Mouse (Mus musculus) monocyte, adult 2 months (primary cell): ENCODE measurements around the gene Slc4a2.

Experiments used
- DNase-seq, 2 experiments: peaks; one replicate each; pipeline ENCODE4 v3.0.0; 2022; ENCODE audit warnings: low spot score in 2 of 2, low read depth in 1 of 2

Slc4a2 gene

DNA sequence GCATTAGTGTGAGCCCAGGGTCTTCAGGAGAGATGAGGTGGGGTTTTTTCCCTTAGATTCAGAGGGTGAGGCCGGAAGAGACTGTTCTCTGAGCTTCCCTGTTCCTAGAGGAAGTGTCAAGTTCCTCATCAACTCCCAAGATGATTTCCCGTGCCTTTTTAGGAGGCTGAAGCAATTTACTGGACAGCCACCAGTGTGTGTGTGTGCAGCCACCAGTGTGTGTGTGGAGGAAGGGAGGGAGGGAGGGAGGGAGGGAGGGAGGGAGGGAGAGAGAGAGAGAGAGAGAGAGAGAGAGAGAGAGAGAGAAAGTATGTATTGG is 30.3 kb downstream of the Slc4a2 start:
- no peak for DNase-seq

DNA sequence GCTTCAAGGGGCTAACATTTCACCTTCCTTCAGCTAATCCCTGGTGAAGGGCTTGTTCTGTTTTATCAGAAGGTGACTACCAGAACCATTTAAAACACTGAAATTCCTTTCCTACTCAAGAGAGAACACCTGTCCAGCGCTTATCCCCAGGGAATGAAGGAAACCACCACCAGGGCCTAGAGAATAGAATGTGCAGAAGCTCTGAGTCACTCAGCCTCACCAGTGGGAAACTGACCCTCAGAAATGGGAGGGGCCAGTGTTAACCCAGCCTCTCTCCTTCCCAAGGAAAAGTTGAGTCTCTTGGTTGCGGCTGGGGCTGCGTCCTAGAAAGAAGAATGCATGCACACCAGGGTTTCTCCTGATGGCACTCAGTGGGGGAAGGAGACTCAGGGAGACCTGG is 31.4 kb downstream of the Slc4a2 start:
- DNase-seq: no peak

DNA sequence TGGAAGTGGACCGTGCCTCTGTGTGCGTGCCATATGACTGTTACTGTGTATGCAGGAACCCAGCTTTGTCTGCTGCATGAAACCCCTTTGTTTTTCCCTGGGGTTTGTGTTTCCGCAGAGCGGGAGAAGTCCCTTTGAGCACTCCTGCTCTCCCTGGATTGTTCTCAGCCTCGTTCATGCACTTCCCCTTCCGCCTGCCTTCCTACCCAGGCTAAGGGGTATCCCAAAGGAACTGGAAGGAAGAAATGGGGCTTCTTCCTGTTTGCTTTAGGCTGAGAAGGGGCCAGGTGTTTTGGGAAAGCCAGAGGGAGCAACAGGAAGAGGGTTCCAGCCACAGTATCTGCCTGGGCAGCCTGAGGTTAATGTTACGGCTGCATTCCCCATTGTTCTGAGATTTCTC is 32.0 kb downstream of the Slc4a2 start:
- no peak for DNase-seq

DNA sequence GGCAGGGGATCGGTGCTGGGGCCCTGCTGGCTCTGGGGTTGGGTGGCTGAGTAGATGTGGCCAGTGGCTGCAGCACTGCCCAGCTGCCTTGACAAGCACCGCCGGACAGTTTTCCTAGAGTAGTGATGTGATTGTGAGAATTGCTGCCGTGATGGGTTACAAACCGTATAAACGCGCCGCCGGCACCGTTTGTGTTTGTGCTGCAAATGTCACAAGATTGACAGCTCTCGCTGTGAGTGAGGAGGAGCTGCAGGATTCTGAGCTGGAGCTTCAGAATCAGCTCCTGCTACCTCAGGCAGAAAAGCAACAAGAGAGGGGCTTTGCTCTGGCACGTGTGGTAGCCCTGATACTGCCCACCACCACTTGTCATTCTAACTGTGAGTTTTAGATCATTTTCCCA is 43.1 kb downstream of the Slc4a2 start:
- DNase-seq: no peak

DNA sequence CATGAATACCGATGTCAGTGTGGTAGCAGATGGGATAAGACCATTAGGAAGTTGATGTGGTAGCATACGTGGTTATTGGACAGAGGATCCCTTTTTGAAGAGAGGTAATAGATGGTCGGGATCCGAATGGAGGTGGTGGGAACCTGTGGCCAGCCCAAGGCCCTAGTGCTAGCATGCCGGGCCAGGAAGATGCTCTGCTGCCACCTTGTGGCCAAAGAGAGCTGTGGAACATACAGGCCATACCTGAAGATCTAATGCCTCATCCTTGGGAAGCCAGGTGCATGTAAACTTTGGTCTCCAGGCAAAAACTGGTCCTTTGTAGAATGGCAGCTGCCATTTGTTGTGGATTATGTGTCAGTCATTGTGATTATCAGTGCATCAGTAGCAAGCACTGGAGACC is 47.0 kb downstream of the Slc4a2 start:
- peak; percentile 21 to 32 for DNase-seq

DNA sequence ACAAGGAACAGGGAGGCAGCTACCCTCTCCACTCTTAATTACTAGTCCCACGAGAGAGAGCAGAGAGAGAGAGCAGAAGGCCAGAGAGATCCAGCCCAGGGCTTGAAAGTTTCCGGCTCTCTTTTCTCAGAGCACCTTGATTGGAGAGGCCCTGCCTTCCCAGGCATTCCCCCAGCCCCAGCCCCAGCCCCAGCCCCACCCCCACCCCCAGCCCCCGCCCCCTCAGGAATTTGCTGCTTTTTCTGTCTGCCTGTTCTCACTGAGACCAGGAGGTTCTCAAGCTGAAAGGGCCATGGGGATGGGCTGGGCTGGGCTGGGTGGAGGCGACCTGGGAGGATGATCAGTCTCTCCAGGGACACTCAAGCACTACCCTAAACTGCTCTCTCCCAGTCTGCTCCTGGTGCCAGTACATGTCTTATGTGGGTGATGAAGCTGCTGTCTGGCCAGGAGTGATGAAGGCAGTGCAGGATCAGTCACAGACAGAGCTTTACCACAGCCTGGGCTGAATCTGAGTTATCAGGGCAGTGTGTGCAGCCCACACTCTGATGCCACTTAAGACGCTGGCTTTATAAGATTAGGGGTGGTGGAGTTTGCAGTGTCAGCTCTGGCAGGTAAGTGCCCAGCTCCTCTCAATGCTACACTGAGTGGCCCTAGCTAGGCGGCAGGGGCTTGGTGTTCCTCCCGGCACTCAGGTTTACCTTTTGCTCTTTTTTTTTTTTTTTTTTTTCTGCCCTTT is 49.4 kb downstream of the Slc4a2 start:
- DNase-seq: no peak

DNA sequence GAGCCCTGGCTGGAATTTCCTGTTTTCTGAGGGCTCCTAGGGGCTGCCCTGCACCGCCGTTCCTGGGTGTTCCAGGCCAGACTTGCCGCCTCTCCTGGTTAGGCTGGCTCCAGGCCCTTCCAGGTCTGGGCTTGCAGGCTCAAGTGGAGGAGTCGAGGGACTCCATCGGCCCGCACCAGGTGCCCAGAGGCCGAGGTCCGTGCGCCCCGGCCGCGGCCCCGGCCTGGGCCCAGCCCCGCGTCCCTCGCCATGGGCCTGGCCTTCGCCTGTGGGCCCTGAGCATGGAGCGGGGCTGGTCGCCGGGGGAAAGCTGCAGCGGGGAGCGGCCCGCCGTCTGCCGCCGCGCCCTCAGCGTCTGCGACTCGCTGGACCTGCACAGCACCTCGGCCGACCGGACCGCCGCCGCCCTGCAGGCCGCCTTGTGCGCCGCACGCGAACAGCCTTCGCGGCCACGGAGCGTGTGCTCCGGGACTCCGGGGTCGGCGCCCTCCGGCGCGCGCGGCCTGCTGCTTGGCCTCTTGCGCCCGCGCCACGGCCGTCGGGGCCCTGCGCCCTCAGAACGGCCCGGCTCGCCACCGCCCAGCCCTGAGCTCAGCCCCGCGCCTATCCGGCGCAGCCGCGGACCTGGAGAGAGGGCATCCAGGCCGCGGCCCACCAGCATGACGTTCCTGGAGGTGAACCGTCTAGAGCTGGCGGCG is 50.5 kb downstream of the Slc4a2 start:
- no peak for DNase-seq

DNA sequence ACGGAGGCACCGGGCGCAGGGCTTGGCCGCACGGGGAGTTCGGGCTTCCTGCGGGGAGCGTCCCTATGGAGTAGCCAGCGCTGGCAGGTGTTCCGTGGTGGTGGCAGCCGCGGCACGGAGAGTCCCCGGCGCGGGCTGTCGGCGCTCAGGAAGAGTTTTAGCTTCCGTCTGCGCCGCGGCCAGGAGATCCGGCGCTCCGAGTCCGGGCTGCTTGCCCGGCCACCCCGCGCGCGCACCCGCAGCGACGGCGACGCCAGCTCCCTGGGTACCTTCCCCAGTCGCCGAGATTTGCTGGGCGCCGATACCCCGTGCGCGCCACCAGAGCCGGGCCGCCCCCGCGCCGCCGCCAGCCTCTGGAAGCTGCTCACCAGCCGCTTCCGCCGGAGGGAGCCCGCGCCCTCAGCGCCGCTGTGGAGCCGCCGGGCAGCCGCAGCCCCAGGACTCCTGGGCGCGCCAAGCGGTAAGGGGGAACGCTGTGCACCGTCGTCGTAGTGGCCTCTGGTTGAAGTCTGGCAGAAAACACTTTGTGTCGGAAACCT is 51.2 kb downstream of the Slc4a2 start:
- DNase-seq: no peak

DNA sequence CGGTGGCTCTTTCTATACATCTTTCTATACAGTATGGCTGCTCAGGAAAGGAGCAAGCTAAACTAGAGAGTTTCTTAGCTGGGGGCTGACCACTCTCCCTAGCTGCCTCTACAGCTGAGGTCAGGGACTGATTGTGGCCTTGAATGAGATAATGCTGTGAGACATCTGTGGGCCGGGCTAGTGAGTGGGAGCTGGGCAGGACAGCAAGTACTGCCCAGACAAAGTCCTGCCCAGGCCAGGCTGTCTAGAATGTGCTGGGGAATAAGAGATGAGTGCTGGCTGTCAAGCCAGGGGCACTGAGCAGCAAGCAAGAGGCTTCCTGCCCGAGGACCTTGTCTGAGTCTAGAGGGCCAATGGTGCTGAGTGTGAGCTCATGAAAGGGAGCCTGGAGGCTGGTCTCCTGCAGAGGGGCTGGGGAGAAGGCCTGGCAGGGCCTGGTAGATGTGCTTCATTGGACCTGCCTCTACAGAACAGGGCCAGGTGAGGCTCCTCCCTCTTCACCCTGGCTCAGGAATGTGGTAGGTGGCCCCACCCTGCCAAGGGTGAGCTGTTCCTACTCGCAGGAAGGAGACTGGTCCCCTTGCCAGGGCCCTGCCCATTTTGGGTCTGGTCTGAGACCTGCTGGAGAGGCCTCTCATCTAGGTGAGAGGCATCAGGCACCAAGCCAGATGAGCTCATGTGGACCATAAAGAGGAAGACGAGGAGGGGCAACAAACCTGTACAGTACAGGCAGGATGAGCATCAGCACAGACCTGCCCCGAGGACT is 52.0 kb downstream of the Slc4a2 start:
- no peak for DNase-seq

DNA sequence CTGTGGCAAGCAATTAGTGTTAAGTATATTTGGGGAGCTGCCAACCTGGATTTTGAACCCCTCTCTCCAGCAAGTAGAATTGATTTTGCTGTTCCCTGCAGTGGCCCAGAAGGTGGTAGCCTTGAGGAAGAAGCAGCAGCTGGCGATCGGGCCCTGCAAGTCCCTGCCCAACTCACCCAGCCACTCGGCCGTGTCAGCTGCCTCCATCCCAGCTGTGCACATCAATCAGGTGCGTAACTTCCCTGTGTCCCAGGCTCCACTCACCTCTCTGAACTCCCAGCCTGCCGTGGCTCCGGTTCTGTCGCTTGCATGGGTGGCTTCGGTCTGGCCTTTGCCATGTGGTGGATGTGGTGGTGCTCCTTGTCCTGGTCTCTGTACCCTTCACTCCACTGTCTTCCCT is 54.3 kb downstream of the Slc4a2 start:
- no peak for DNase-seq

DNA sequence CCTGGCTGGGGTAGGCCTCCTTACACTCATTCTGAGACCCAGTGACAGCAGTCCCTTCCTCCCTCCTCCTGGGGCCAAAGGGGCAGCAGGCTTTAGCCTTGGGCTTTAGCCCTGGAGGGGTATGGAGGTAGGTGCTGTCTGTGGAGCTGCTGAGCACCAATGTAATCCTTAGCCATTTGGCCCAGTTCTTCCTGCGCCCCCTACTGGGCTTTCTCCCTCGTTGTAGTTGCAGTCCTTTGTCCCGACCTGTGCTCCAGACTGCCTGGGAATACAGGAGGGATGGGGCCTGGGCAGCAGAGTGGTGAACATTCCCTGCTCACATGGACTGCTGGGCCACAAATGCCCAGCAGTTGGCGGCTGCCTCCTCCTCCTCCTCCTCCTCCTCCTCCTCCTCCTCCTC is 58.0 kb downstream of the Slc4a2 start:
- DNase-seq: no peak

DNA sequence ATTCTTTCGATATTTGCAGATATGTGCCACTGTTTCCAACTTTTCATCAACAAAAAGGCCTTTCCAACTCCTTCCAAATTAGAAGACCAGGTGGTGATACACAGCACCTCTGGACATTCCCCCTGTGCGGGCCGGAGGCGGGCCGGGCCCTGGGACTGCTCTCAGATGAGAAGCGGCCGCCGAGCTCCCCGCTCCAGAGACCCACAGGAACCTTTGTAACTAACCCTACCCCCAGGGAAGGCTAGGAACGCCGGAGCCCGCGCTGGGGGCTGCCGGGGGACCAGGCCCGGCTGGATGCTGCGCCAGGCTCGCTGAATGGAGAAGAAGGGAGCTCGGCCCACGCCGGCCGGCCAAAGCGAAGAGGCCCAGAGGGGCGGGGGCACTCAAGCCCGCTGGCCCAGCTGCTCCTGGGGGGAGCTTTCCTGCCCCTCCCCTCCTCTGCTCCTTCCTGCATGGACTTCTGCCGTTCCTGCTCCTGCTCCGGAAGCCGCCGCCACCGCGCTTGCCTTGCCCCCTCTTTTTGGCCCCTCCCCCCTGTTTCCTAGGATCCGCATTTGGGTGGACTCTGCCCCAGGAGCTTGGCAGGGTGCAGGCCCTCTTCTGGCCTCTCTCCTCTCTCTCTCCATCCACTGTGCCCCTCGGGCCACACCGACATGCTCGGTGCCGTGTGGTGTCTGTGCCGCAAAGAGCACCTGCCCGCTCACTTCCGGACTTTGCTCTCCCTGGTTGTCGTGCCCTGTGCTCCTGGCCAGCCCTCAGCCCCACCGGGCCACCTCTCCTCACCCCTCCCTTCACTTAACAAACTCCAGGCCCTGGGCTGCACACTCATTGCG is 58.8 kb downstream of the Slc4a2 start:
- no peak for DNase-seq

DNA sequence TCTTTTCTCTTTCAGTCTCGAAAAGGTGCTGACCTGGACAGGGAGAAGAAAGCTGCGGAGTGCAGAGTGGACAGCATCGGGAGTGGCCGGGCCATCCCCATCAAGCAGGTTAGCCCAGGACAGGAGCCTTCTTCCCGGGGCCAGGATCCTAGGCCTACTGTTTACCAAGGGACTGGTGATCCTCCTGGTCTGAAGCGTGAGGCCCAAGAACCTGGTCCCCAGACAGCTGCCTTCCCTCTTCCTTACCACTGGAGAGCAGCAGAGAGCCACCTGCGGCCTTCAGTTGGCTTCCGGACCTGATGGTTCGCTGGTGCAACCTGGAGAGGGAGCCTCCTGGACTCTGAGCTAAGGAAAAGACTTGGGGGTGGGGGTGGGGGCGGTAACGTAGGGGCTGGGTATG is 59.7 kb downstream of the Slc4a2 start:
- no peak for DNase-seq

DNA sequence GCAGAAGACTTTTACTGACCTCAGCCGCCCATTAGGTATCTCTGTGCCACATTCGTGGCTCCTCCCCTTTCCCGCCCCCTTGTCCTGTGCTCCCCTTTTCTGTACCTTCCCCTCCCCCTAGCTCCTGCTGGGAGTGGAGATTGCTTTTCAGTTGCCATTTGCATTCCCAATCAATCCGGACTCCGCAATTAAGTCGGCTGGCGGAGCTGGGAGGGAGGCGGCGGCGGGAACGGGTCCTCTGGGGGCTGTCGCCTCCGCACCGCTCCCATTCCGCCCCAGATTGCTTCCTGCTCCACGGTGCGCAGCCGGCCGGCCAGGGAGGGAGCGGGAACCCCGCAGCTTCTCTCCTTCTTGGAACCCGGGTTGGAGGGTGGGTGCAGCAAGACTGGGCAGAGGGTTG is 61.3 kb downstream of the Slc4a2 start:
- no peak for DNase-seq

DNA sequence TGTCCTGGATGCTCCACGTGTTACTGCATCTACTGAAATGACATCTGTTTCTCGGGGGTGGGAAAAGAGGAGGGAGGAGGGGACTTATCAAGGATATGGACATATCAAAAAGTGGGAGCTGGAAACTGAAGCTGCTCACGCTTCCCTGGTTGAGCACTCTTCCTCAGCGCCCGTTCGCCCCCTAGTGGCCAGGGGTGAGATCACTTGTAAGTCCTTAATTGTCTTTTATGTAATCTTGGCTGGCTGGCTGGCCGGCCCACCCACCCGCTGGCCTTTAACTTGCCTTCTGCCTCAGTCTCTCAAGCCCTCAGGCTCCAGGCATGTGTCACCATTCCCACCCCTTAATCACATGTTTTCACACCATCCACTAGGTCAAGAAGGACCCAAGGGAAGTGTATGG is 62.5 kb downstream of the Slc4a2 start:
- DNase-seq: peak; percentile 19 to 56

DNA sequence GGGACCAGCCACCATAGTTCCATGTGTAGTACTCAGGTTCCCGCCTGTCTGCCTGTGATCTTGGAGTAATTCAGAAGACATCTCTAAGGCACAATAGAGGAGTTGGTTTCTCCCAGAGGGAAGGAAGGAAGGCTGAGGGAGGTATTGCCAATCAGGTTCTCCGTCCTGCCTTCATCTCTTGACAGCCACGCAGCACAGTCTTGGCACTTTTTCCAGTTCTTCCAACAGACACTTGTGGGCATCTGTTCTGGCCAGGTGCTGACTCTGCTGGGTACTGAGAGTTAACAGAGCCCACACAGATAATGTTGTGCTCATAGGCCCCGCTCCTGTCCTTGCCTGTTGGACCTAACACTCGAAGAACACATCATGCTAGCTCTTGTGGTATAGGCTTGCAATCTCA is 63.1 kb downstream of the Slc4a2 start:
- no peak for DNase-seq

DNA sequence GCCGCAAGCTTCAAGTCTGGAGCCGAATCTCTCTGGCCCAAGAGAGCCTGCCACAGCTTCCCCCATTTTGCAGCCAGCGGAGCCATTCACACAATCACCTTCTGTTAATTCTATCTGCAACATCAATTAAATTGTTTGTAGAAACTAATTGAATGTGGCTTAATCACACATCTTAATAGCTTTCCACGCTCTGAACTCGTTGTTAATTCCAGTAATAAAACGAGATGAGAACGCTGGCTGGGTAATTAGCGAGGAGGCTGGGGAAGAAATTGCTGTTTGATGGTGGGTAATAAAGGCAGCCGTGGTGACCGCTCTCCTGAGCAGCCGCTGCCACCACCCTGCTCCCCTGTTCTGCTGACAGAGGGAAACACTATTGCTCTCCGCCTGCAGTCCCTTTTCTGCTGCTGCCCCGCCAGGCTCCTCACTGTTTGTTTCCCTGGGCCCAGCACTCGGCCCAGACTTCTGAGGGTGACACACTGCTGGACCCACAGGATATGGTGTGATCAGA is 66.8 kb downstream of the Slc4a2 start:
- no peak for DNase-seq
